Mouse (Mus musculus) heart, embryonic 12.5 days (tissue): ENCODE data around the gene Castor1. TPM values are rescaled to one million over a fixed set of nuclear protein-coding genes. Genes with fewer than 3 reads are reported as not detected.

ENCODE experiments used
- ATAC-seq: fragments of 200-750 bp; cut with Nextera tagmentation; 2 replicates; pipeline ENCODE4 v1.8.0; 2017; ENCODE audit warnings: moderate TSS enrichment, moderate library complexity; ENCODE audit not compliant: insufficient number of reproducible peaks, low FRiP score
- H3K27ac ChIP-seq: fragments of 300-500 bp; sonication (generic); 2 replicates; pipeline ENCODE4 v1.5.1; 2016; ENCODE audit warnings: mild to moderate bottlenecking, moderate library complexity; ENCODE audit not compliant: poor library complexity, severe bottlenecking
- H3K27me3 ChIP-seq: fragments of 300-500 bp; sonication (generic); replicated peaks from 2 replicates; pipeline ENCODE4 v1.6.1; 2016; ENCODE audit warnings: mild to moderate bottlenecking, moderate library complexity
- H3K36me3 ChIP-seq: fragments of 300-500 bp; sonication (generic); 2 replicates; pipeline ENCODE4 v1.6.1; 2016; ENCODE audit warnings: mild to moderate bottlenecking, moderate library complexity
- H3K4me1 ChIP-seq: fragments of 300-500 bp; sonication (generic); replicated peaks from 2 replicates; pipeline ENCODE4 v1.6.1; 2016; ENCODE audit warnings: mild to moderate bottlenecking
- H3K4me2 ChIP-seq: fragments of 300-500 bp; sonication (generic); 2 replicates; pipeline ENCODE4 v1.6.1; 2016; ENCODE audit warnings: mild to moderate bottlenecking, moderate library complexity
- H3K4me3 ChIP-seq: fragments of 300-500 bp; sonication (generic); 2 replicates; pipeline ENCODE4 v1.5.1; 2016; ENCODE audit warnings: mild to moderate bottlenecking
- H3K9ac ChIP-seq: fragments of 300-500 bp; sonication (generic); 2 replicates; pipeline ENCODE4 v1.6.1; 2016; ENCODE audit warnings: mild to moderate bottlenecking, moderate library complexity
- H3K9me3 ChIP-seq: fragments of 300-500 bp; sonication (generic); replicated peaks from 2 replicates; pipeline ENCODE4 v1.6.1; 2016; ENCODE audit warnings: mild to moderate bottlenecking, moderate library complexity
- WGBS: fragments of 180-500 bp; shearing (Covaris S2); methylation state at CpG from one replicate; pipeline ENCODE4 v1.1.7; 2016; 5-methylcytosine and 5-hydroxymethylcytosine counted together
- polyA plus RNA-seq: library from polyadenylated mRNA; unstranded; fragments of >200 nt; fragmentation: Nextera tagmentation; extraction: Ambion mirVana; gene quantifications from 2 replicates; pipeline ENCODE4 v1.2.1, GENCODE M21; 2016

The Castor1 gene
- polyA plus RNA-seq, 1 experiment from 2014 or later: 3.8 TPM

GRCm38 (mm10) chr11:4249151-4249550 lies 31.1 kb downstream of the Castor1 start:
- ATAC-seq: no peak
- WGBS: 88% methylated on average over 3 of the region's 3 CpGs

DNA sequence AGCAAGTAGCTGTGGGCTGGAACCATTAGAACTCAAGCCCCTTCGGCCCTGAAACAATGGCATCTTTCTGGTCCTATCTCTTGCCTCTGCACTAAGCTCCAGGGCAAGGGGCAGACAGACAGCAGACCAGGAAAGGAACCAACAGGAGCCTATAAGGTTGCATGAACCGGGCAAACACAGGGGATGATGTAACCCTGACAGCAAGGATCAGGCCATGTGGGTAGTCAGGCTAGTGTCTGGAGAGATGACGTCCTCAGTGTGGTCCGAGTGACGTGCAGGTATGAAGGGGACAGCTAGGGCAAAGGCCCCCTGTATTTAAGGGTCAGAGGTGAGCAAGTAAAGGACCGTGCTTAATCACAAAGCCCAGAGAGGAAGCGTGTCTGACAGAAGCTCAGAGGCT lies 32.3 kb downstream of the Castor1 start:
- no peak overlapping the region for H3K4me2 ChIP-seq
- 65% methylated on average over 7 of the region's 7 CpGs for WGBS
- no peak overlapping the region for H3K9ac ChIP-seq
- no peaks in the 10 kb centered on the region for H3K4me1 ChIP-seq
- no peaks in the 10 kb centered on the region for H3K36me3 ChIP-seq
- ATAC-seq: no peak
- H3K27ac ChIP-seq: no peak overlapping the region
- no peaks in the 10 kb centered on the region for H3K9me3 ChIP-seq
- H3K4me3 ChIP-seq: no peak overlapping the region
- H3K27me3 ChIP-seq: peaks cover 3% of the 10 kb centered on the region; the same call in 1 of the 2 replicates

More at GRCm38 (mm10) chr11:4249151-4249550, 31.1 kb downstream of the Castor1 start:
- Histone ChIP-seq H3K4me3 (no peak overlapping the region), H3K27me3 (peaks cover 3% of the 10 kb centered on the region; the same call in 1 of the 2 replicates), H3K4me2 (no peak overlapping the region), H3K9ac (no peak overlapping the region), H3K9me3 (no peaks in the 10 kb centered on the region), H3K36me3 (no peaks in the 10 kb centered on the region), H3K27ac (no peak overlapping the region), H3K4me1 (no peaks in the 10 kb centered on the region)

DNA sequence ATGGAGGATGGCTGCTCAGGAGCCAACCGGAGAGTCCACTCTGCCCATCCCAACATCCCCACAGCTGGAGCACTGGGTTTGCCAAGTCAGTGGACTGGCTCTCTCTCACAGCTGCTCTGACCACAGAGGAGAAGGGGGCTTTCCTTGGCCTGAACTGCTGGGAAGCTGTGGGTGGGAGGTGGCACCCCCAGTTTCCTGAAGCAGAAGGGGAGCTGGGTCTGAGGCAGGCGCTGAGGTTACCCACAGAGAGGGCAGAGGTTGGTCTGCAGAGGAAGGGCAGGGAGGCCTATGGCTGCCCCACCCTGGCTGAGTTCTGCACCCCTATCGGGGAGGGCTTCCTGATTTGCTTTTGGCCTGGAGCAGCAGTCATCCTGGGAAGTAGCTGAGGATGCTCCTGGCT lies 33.4 kb downstream of the Castor1 start:
- Histone ChIP-seq H3K36me3 (no peaks in the 10 kb centered on the region), H3K27me3 (peaks cover 3% of the 10 kb centered on the region; the same call in 1 of the 2 replicates), H3K9ac (no peak overlapping the region), H3K9me3 (no peaks in the 10 kb centered on the region), H3K4me2 (no peak overlapping the region), H3K27ac (no peak overlapping the region), H3K4me1 (no peaks in the 10 kb centered on the region), H3K4me3 (no peak overlapping the region)
- no peak for ATAC-seq
- WGBS: 80% methylated on average over 3 of the region's 3 CpGs

DNA sequence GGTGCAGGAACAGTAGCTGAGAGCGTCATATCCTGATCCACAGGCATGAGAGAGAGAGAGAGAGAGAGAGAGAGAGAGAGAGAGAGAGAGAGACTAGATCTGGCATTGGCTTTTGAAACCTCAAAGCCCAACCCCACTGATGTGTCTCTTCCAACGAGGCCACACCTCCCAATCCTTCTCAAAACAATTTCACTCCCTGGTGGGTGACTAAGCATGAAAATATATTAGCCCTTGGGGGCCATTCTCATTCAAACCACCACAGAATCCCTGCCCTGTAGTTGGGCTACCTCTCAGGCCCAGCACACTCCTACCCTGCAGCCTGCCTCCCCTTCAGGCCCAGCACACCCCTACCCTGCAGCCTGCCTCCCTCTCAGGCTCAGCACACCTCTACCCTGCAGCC lies 34.9 kb downstream of the Castor1 start:
- H3K36me3 ChIP-seq: no peaks in the 10 kb centered on the region
- no peak overlapping the region for H3K4me2 ChIP-seq
- H3K9ac ChIP-seq: no peak overlapping the region
- no peak for ATAC-seq
- H3K27me3 ChIP-seq: peaks cover 3% of the 10 kb centered on the region; the same call in 1 of the 2 replicates
- no peak overlapping the region for H3K4me3 ChIP-seq
- H3K9me3 ChIP-seq: no peaks in the 10 kb centered on the region
- WGBS: 48% methylated on average over 2 of the region's 2 CpGs
- H3K27ac ChIP-seq: no peak overlapping the region
- no peaks in the 10 kb centered on the region for H3K4me1 ChIP-seq

DNA sequence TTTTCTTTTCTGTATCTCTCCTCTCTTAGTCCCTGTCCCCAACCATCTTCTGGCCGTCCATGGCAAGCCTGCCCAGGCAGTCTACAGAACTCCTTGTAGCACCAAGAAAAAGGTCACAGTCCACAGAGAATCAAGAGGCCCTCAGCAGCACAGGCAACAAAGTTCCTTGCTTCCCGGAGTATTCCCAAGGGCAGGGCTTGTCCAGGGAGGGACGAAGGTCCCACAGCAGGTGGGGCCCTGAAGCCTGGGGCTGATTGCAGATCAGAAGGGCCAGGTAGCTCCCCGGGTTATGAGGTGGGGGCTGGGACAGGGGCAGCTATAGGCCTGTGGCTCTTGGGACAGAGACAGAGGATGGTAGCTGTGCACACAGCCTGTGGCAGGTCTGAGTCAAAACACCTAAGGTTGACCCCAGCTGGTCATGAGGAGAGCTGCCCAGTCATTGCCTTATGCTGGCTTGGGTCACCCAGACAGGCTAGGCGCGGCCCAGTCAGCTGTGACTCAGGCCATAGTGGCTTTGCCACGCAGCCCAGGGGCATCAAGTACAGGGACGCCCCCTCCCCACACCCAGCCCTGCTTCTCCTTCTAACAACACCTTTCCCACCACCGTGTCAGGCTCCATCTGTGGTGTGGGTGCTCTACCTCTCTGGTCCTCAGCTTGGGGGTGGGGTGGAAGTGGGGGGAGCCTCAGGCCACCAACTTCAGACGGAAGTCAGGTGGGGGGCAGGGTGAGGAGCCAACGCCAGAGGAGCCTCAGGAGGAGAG lies 39.0 kb downstream of the Castor1 start, which contains the start of gene Lif:
TSS of gene Lif (plus strand) at position 712 of the 762 bp plus-strand sequence.
- Histone ChIP-seq H3K9ac (no peak within 1 kb of the TSS), H3K9me3 (no peaks in the 10 kb centered on the region), H3K27me3 (0 out of 2 replicates have a peak, but pooled peaks cover 5% of the 10 kb centered on the region), H3K27ac (no peak within 1 kb of the TSS), H3K4me3 (no peak within 1 kb of the TSS), H3K4me1 (peaks cover 20% of the 10 kb centered on the region), H3K4me2 (no peak within 1 kb of the TSS), H3K36me3 (no peaks in the 10 kb centered on the region)
- 57% methylated on average over 11 of the region's 11 CpGs for WGBS
- no peak for ATAC-seq

DNA sequence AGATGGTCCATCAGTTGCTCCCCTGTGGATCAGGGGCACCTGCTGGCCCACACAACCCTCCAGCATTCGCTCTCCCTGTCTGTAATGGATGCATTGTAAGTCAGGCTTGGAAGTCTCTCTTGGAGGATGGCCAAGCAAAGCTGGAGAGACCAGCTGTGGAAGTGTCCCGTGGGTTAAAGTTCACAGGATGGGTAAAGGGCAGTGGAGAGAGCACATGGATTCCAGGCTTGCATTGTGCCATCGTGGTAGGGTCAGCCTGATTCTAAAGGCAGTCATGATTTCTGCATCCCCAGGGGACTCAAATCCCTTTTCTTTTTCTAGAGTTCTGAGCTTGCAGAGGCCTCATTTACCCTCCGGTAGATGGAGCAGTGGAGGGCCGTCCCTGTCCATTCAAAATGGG lies 39.7 kb downstream of the Castor1 start:
- no peak for ATAC-seq
- no peak overlapping the region for H3K4me2 ChIP-seq
- no peak overlapping the region for H3K27ac ChIP-seq
- 0 out of 2 replicates have a peak, but pooled peaks cover 5% of the 10 kb centered on the region for H3K27me3 ChIP-seq
- 65% methylated on average over 5 of the region's 5 CpGs for WGBS
- no peaks in the 10 kb centered on the region for H3K36me3 ChIP-seq
- no peak overlapping the region for H3K4me3 ChIP-seq
- H3K9me3 ChIP-seq: no peaks in the 10 kb centered on the region
- no peak overlapping the region for H3K9ac ChIP-seq
- peaks cover 27% of the 10 kb centered on the region for H3K4me1 ChIP-seq

GRCm38 (mm10) chr11:4258657-4259082 lies 40.6 kb downstream of the Castor1 start:
- Histone ChIP-seq H3K4me2 (peak overlapping the region; percentile 57), H3K27me3 (peaks cover 5% of the 10 kb centered on the region; the same call in 1 of the 2 replicates), H3K27ac (no peak overlapping the region), H3K4me1 (peaks cover 37% of the 10 kb centered on the region), H3K36me3 (no peaks in the 10 kb centered on the region), H3K9ac (0 out of 2 replicates have a peak overlapping the region, but pooled peaks have one; percentile 9), H3K4me3 (peak overlapping the region; percentile 22; the same call in 1 of the 2 replicates), H3K9me3 (no peaks in the 10 kb centered on the region)
- ATAC-seq: peak; percentile 38; the same call in 1 of the 2 replicates
- under 1% methylated on average over 7 of the region's 7 CpGs for WGBS

DNA sequence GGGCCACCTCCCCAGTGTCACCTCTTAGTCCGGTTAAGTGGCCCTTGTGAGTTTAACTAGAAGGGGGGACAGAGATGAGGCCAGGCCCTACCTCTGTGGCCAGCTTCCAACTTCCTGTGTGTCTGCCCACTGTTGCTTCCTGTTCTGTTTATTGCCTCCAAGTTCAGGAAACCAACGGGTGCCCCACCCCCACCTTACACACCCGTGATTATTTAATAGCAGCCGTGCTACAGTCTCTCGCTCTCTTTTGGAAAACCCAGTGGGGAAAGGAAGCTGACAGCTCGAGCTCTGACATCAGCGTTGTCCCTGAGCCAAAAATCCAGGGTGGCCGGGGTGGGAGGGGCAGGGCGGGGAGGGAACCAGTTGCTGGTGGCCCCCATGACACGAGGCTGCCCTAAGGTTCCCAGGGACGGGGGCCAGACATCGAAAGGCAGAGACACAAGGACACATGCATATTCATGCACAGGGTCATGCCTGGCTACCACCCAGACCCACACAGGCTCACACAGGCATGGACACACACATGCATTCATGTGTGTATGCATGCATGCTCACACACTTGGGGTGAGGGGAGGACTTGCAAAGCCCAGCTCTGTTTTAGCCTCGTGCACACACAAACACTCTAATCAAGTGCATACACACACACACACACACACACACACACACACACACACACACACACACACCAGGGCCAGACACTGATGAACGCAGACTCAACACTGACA lies 42.6 kb downstream of the Castor1 start:
- Histone ChIP-seq H3K36me3 (no peaks in the 10 kb centered on the region), H3K27me3 (peaks cover 24% of the 10 kb centered on the region), H3K4me3 (no peak overlapping the region), H3K27ac (no peak overlapping the region), H3K9ac (no peak overlapping the region), H3K9me3 (no peaks in the 10 kb centered on the region), H3K4me1 (peaks cover 49% of the 10 kb centered on the region), H3K4me2 (peak overlapping the region; percentile 18)
- WGBS: 44% methylated on average over 14 of the region's 14 CpGs
- no peak for ATAC-seq

DNA sequence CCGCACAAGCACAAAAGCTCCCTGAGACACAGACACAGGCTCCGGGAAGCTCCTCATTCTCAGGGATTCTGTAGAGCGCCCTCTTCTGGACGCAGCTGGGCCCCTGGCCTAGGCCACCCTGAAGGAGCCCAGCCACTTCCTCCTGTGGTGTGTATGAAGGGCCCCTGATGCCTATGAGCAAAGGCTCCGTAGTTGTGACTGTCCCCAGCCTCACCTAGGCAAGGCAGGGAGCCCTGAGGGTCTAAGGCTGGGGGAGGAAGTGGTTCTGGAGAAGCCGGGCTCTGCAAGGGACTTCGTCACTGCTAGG lies 43.1 kb downstream of the Castor1 start:
- H3K27ac ChIP-seq: no peak overlapping the region; the same call in 1 of the 2 replicates
- WGBS: 47% methylated on average over 7 of the region's 7 CpGs
- H3K36me3 ChIP-seq: no peaks in the 10 kb centered on the region
- no peak for ATAC-seq
- no peak overlapping the region for H3K4me3 ChIP-seq
- H3K9ac ChIP-seq: no peak overlapping the region
- H3K4me1 ChIP-seq: peaks cover 49% of the 10 kb centered on the region
- no peaks in the 10 kb centered on the region for H3K9me3 ChIP-seq
- H3K4me2 ChIP-seq: no peak overlapping the region
- peaks cover 29% of the 10 kb centered on the region for H3K27me3 ChIP-seq

- Histone ChIP-seq H3K4me1 (peaks cover 51% of the 10 kb centered on the region), H3K27ac (peak overlapping the region; percentile 13; the same call in 1 of the 2 replicates), H3K36me3 (no peaks in the 10 kb centered on the region), H3K9ac (peak overlapping the region; percentile 22; the same call in 1 of the 2 replicates), H3K4me2 (peak overlapping the region; percentile 26; the same call in 1 of the 2 replicates), H3K9me3 (no peaks in the 10 kb centered on the region), H3K4me3 (no peak overlapping the region), H3K27me3 (peaks cover 37% of the 10 kb centered on the region)
- WGBS: 8% methylated on average over 5 of the region's 5 CpGs
- ATAC-seq: peak; percentile 29
These were observed 43.9 kb downstream of the Castor1 start for GRCm38 (mm10) chr11:4261969-4262368.

DNA sequence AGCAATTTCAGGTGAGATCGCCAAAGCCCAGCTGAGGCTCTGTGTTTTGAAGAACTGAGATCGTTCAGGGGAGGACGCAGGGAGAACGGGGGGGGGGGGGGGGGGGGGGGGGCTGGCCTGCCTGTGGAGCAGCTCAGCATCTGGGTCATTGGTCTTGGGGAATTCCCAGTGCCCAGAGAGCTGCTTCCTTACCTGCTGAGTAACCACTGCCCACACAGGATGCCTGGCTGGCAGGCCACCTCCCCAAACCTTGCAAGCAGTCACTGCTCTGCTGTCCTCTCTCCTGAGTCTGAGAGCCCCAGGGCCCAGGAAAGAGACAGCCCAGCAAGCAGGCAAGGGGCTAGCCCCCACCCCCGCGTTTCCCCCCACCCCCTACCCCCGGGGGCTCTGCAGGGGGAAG lies 44.8 kb downstream of the Castor1 start:
- Histone ChIP-seq H3K9me3 (no peaks in the 10 kb centered on the region), H3K27me3 (peaks cover 45% of the 10 kb centered on the region), H3K36me3 (no peaks in the 10 kb centered on the region), H3K4me3 (no peak overlapping the region), H3K4me1 (peaks cover 56% of the 10 kb centered on the region), H3K9ac (peak overlapping the region; percentile 22; the same call in 1 of the 2 replicates), H3K27ac (no peak overlapping the region), H3K4me2 (no peak overlapping the region; the same call in 1 of the 2 replicates)
- ATAC-seq: no peak
- 16% methylated on average over 7 of the region's 7 CpGs for WGBS
